Mouse (Mus musculus) cortical plate, adult 2 months (tissue): Measurements from ENCODE around the gene 1810049J17Rik.

Experiments used
- CTCF ChIP-seq: fragments of 200-500 bp; IDR thresholded peaks from 2 replicates; pipeline ENCODE4 v1.5.1; 2011; ENCODE audit warnings: mild to moderate bottlenecking, control low read depth, low read length; ENCODE audit not compliant: insufficient read depth; ENCODE audit errors: extremely low read depth
- POLR2A ChIP-seq: fragments of 200-500 bp; IDR thresholded peaks from 2 replicates; pipeline ENCODE4 v1.6.1; 2011; ENCODE audit warnings: mild to moderate bottlenecking, low read length, control low read depth; ENCODE audit not compliant: insufficient read depth; ENCODE audit errors: extremely low read depth

DNA sequence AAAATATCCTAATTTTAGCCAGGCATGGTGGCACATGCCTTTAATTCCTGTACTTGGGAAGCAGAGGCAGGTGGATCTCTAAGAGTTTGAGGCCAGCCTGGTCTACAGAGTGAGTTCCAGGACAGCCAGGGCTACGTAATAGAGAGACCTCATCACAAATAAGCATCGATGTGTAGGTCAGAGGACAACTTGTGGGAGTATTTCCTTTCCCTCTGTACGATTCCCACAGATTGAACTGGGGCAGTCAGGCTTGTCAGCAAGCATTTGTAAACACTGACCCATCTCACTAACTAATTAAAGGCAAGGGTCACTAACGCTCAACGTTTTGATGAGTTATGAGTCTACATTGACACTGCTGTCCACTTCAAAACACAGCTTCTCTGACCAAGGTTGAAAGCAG is 7.1 kb downstream of the 1810049J17Rik start:
- no peak for TF ChIP-seq CTCF
- no peak for TF ChIP-seq POLR2A
